Comparison of ENCODE assay signal across 8 mouse cellular contexts in genomic region chr9:67830411-67831358, GRCm38 (mm10). TPM values are rescaled to one million over a fixed set of nuclear protein-coding genes. Genes with fewer than 3 reads are reported as not detected.
DNase-seq lines count a peak whose midpoint lies in the region; ATAC-seq and TF ChIP-seq lines count a peak whose summit lies in the region.

No protein-coding gene starts in this region.

- peak overlapping the region; percentile 94 for H3K4me2 ChIP-seq in embryonic facial prominence, embryonic 13.5 days
- H3K4me2 ChIP-seq in heart, embryonic 14.5 days (ENCODE audit: low read length): peak overlapping the region; percentile 95

- H3K36me3 ChIP-seq in ES-E14 (ENCODE audit: control insufficient read depth, insufficient read depth, low read length, poor library complexity, severe bottlenecking): no peaks in the 10 kb centered on the region
- no peaks in the 10 kb centered on the region for H3K36me3 ChIP-seq in embryonic facial prominence, embryonic 13.5 days
- H3K36me3 ChIP-seq in heart, embryonic 14.5 days (ENCODE audit: control insufficient read depth, insufficient read depth, low read length): no peaks in the 10 kb centered on the region

- H3K27me3 ChIP-seq in embryonic facial prominence, embryonic 13.5 days: peaks cover 50% of the 10 kb centered on the region
- peaks cover 43% of the 10 kb centered on the region for H3K27me3 ChIP-seq in heart, embryonic 14.5 days (ENCODE audit: control insufficient read depth, insufficient read depth, low read length)

- H3K9me3 ChIP-seq in ES-E14 (ENCODE audit: control insufficient read depth, insufficient read depth, low read depth, low read length): no peaks in the 10 kb centered on the region
- H3K9me3 ChIP-seq in embryonic facial prominence, embryonic 13.5 days: no peaks in the 10 kb centered on the region
- H3K9me3 ChIP-seq in heart, embryonic 14.5 days (ENCODE audit: control insufficient read depth, low read length): 0 out of 2 replicates have a peak, but pooled peaks cover 4% of the 10 kb centered on the region

- in situ Hi-C loops in ES-E14 (cut with MboI; ENCODE audit: low sequenced_read_pairs in 2 of 2, unreplicated experiment in 2 of 2): no loop called here

- 3% methylated on average over 74 of the region's 84 CpGs for WGBS in embryonic facial prominence, embryonic 13.5 days
- 3% methylated on average over 49 of the region's 84 CpGs for WGBS in heart, embryonic 14.5 days

- peak overlapping the region; percentile 72 to 78 for H3K4me3 ChIP-seq in ES-E14 (ENCODE audit: insufficient read depth in 1 of 2, low read depth in 1 of 2, low read length in 2 of 2, poor library complexity in 1 of 2, severe bottlenecking in 1 of 2)
- H3K4me3 ChIP-seq in embryonic facial prominence, embryonic 13.5 days: peak overlapping the region; percentile 60
- peak overlapping the region; percentile 39 to 59 for H3K4me3 ChIP-seq in heart, embryonic 14.5 days (ENCODE audit: control insufficient read depth in 1 of 2, insufficient read depth in 1 of 2, low read depth in 1 of 2, low read length in 2 of 2)

- no peak overlapping the region for H3K27ac ChIP-seq in ES-E14 (ENCODE audit: insufficient read depth, low read depth, low read length, poor library complexity, severe bottlenecking)
- H3K27ac ChIP-seq in embryonic facial prominence, embryonic 13.5 days: no peak overlapping the region
- H3K27ac ChIP-seq in heart, embryonic 14.5 days (replicated peaks in 1 of 2; ENCODE audit: control insufficient read depth in 1 of 2, insufficient read depth in 1 of 2, low read depth in 2 of 2, low read length in 2 of 2): no peak overlapping the region; a peak in 1 of 4 replicates

- ATAC-seq in embryonic facial prominence, embryonic 13.5 days (ENCODE audit: insufficient number of reproducible peaks, insufficient read depth, low FRiP score, low TSS enrichment, low read depth): peak; percentile 80
- ATAC-seq in heart, embryonic 14.5 days (ENCODE audit: insufficient number of reproducible peaks, insufficient read depth, low FRiP score, low read depth): peak; percentile 87

- H3K9ac ChIP-seq in ES-E14 (ENCODE audit: insufficient read depth, low read depth, low read length, poor library complexity, severe bottlenecking): peak overlapping the region; percentile 75
- H3K9ac ChIP-seq in embryonic facial prominence, embryonic 13.5 days: peak overlapping the region; percentile 67
- H3K9ac ChIP-seq in heart, embryonic 14.5 days (ENCODE audit: low read length): peak overlapping the region; percentile 65

- H3K4me1 ChIP-seq in ES-E14 (ENCODE audit: control insufficient read depth in 2 of 2, insufficient read depth in 2 of 2, low read length in 2 of 2, poor library complexity in 1 of 2): peaks cover 2% of the 10 kb centered on the region in 2 experiments; a peak in 2 of 4 replicates
- H3K4me1 ChIP-seq in embryonic facial prominence, embryonic 13.5 days: peaks cover 17% of the 10 kb centered on the region
- H3K4me1 ChIP-seq in heart, embryonic 14.5 days (ENCODE audit: control insufficient read depth in 2 of 2, insufficient read depth in 2 of 2, low read length in 2 of 2): peaks cover 4 to 10% of the 10 kb centered on the region in 2 experiments

- no peak for DNase-seq in ES-E14 (ENCODE audit: low read depth, low spot score)
- DNase-seq in adrenal gland, postnatal 25 days: peak; percentile 50
- DNase-seq in layer of hippocampus, adult 9-11 months: peak; percentile 53
- peak; percentile 35 for DNase-seq in lung, postnatal 36 days
- peak; percentile 64 for DNase-seq in right cerebral cortex, postnatal 14 days
- no peak for DNase-seq in c-Kit-positive CD71-positive TER-119-positive erythroid progenitor cells, embryonic 14.5 days (ENCODE audit: low spot score)

TF ChIP-seq in ES-E14, 5 proteins besides CTCF, POLR2A, EP300 and RAD21:
- TF ChIP-seq HCFC1 (IDR thresholded peaks at IDR 0.05; ENCODE audit: borderline replicate concordance, insufficient read depth, low read length) (no peak), ZC3H11A (IDR thresholded peaks at IDR 0.05; ENCODE audit: borderline replicate concordance, low read depth, low read length) (no peak), MAFK (IDR thresholded peaks at IDR 0.05; ENCODE audit: insufficient read depth, low read depth, low read length) (no peak)

RNA-seq across cellular contexts. Expression of gene C2cd4a, which starts 1.4 kb away (rescaled TPM):
- total RNA-seq in ES-E14 (2012; rRNA removed): not detected in 2 replicates
- not detected in 2 replicates for total RNA-seq in adrenal gland, postnatal 25 days (2021)
- polyA plus RNA-seq in embryonic facial prominence, embryonic 13.5 days (2015; fragmentation: Nextera tagmentation; extraction: Ambion mirVana): 0.49 TPM in 1 of 2 replicates, not detected in the other
- polyA plus RNA-seq in heart, embryonic 14.5 days (2014; fragmentation: Nextera tagmentation; extraction: Ambion mirVana): 0.28 TPM in 1 of 2 replicates, not detected in the other

RNA-seq across cellular contexts. Expression of gene Vps13c, which starts 9.5 kb away (rescaled TPM):
- 27.3 and 38.5 TPM in 2 replicates for total RNA-seq in ES-E14 (2012; rRNA removed)
- total RNA-seq in adrenal gland, postnatal 25 days (2021): 61.2 and 75.2 TPM in 2 replicates
- polyA plus RNA-seq in embryonic facial prominence, embryonic 13.5 days (2015; fragmentation: Nextera tagmentation; extraction: Ambion mirVana): 4.8 and 5.0 TPM in 2 replicates
- polyA plus RNA-seq in heart, embryonic 14.5 days (2014; fragmentation: Nextera tagmentation; extraction: Ambion mirVana): 5.6 and 7.1 TPM in 2 replicates

Comparison
In these comparisons a context has a peak if more than half of its experiments do, and no peak if none do; other contexts are left out.
1. DNase-seq: peak in adrenal gland, postnatal 25 days (single experiment), layer of hippocampus, adult 9-11 months (single experiment), lung, postnatal 36 days (single experiment) and right cerebral cortex, postnatal 14 days (single experiment); none in ES-E14 (single experiment) and c-Kit-positive CD71-positive TER-119-positive erythroid progenitor cells, embryonic 14.5 days (single experiment).
2. Peak in every context shown above with its lines, with median percentiles within 50 percentile points of each other: H3K4me3 ChIP-seq and H3K9ac ChIP-seq.